Mouse (Mus musculus) limb, embryonic 12.5 days (tissue): ENCODE measurements around the gene Krt35. TPM values are rescaled to one million over a fixed set of nuclear protein-coding genes. Genes with fewer than 3 reads are reported as not detected.

Experiments used
- ATAC-seq: fragments of 200-750 bp; cut with Nextera tagmentation; 2 replicates; pipeline ENCODE4 v1.8.0; 2017; ENCODE audit warnings: low read depth, moderate TSS enrichment; ENCODE audit not compliant: insufficient number of reproducible peaks, insufficient read depth, low FRiP score, low TSS enrichment
- H3K27ac ChIP-seq: fragments of 300-500 bp; sonication (generic); 2 replicates; pipeline ENCODE4 v1.5.1; 2016; ENCODE audit warnings: mild to moderate bottlenecking, moderate library complexity
- H3K27me3 ChIP-seq: fragments of 300-500 bp; sonication (generic); 2 replicates; pipeline ENCODE4 v1.6.1; 2016; ENCODE audit warnings: mild to moderate bottlenecking, moderate library complexity
- H3K36me3 ChIP-seq: fragments of 300-500 bp; sonication (generic); 2 replicates; pipeline ENCODE4 v1.6.1; 2016; ENCODE audit warnings: mild to moderate bottlenecking, moderate library complexity
- H3K4me1 ChIP-seq: fragments of 300-500 bp; sonication (generic); replicated peaks from 2 replicates; pipeline ENCODE4 v1.6.1; 2016
- H3K4me2 ChIP-seq: fragments of 300-500 bp; sonication (generic); 2 replicates; pipeline ENCODE4 v1.6.1; 2016; ENCODE audit warnings: mild to moderate bottlenecking, moderate library complexity
- H3K4me3 ChIP-seq: fragments of 300-500 bp; sonication (generic); replicated peaks from 2 replicates; pipeline ENCODE4 v1.5.1; 2016; ENCODE audit warnings: mild to moderate bottlenecking
- H3K9ac ChIP-seq: fragments of 300-500 bp; sonication (generic); replicated peaks from 2 replicates; pipeline ENCODE4 v1.6.1; 2016; ENCODE audit warnings: mild to moderate bottlenecking, moderate library complexity
- H3K9me3 ChIP-seq: fragments of 300-500 bp; sonication (generic); 2 replicates; pipeline ENCODE4 v1.6.1; 2016; ENCODE audit warnings: mild to moderate bottlenecking, moderate library complexity
- WGBS: fragments of 180-500 bp; shearing (Covaris S2); methylation state at CpG from one replicate; pipeline ENCODE4 v1.1.7; 2016; 5-methylcytosine and 5-hydroxymethylcytosine counted together
- polyA plus RNA-seq: library from polyadenylated mRNA; unstranded; fragments of >200 nt; fragmentation: Nextera tagmentation; extraction: Ambion mirVana; gene quantifications from 2 replicates; pipeline ENCODE4 v1.2.1, GENCODE M21; 2016

Krt35 gene
- polyA plus RNA-seq, result 0.28 and 0.70 TPM in 2 replicates

DNA sequence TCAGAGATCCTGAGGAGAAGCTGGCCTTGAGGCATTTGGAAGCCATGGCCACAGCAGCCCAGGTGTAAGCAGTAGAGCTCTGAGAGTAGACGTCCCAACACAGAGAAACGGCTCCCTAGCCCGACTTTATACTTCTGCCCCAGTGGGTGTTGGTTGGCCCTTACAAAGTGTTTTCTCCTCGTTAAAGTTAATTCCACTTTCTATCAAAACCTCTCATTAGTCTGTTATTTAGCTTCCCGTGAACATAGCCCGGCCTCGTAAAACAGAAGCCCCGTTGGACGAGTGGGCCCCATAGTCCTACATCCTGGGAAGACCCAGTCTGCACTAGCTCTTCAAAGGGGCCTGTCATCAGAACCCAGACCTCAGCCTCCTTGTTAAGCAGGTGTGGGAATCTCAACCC, at the start of gene Krt35:
Gene Krt35 (minus strand): TSS at position 101 of the 400 bp plus-strand sequence.
- WGBS, result 23% methylated on average over 9 of the region's 9 CpGs
- Histone ChIP-seq H3K36me3 (no peaks in the 10 kb centered on the region), H3K4me3 (no peak within 1 kb of the TSS), H3K9ac (no peak within 1 kb of the TSS), H3K4me1 (peaks cover 16% of the 10 kb centered on the region), H3K27me3 (peaks cover 5% of the 10 kb centered on the region; the same call in 1 of the 2 replicates), H3K27ac (no peak within 1 kb of the TSS), H3K4me2 (0 out of 2 replicates have a peak within 1 kb of the TSS, but pooled peaks have one; percentile 6), H3K9me3 (no peaks in the 10 kb centered on the region)
- ATAC-seq, result no peak

DNA sequence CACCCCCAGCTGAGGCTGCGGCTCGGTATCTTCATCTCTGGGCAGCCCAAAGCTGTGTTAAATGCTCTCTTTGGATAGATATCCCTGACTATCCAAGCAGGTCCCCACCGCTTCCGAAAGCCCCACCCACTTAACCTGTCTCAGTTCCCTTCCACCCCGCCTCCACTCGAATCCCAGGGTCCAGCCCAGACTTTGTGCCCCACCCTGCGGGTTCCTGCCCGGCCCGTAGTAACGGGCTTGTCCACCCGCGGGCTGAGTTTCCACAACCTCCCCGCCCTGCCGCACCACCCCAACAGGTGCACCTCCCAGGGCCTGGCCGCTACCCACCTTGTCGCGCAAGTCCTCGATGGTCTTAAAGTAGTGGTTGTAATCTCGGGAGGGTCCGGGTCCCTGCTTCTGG, 49.1 kb upstream of the Krt35 start:
- ATAC-seq, result peak; percentile 33; the same call in 1 of the 2 replicates
- Histone ChIP-seq H3K4me1 (peaks cover 23% of the 10 kb centered on the region), H3K9me3 (no peaks in the 10 kb centered on the region), H3K36me3 (no peaks in the 10 kb centered on the region), H3K4me3 (peak overlapping the region; percentile 28), H3K27me3 (peaks cover 38% of the 10 kb centered on the region), H3K4me2 (peak overlapping the region; percentile 60), H3K9ac (no peak overlapping the region), H3K27ac (no peak overlapping the region)
- 1% methylated on average over 20 of the region's 20 CpGs for WGBS

DNA sequence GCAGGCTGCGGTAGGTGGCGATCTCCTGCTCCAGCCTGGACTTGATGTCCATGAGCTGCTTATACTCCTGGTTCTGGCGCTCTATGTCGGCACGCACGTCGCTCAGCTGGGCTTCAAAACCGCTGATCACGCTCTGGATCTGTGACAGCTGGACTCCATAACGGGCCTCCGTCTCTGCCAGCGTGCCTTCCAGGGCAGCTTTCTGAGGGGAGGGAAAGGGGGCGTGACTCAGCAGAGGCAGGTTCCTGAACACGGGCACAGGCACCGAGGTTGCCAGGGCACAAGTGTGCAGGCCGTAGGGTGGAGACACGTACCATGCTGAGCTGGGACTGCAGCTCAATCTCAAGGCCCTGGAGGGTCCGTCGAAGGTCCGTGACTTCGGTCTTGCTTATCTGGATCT, 44.9 kb upstream of the Krt35 start:
- WGBS, result 78% methylated on average over 21 of the region's 21 CpGs
- Histone ChIP-seq H3K36me3 (no peaks in the 10 kb centered on the region), H3K4me3 (no peak overlapping the region), H3K27ac (no peak overlapping the region), H3K9me3 (no peaks in the 10 kb centered on the region), H3K4me2 (no peak overlapping the region), H3K4me1 (peaks cover 37% of the 10 kb centered on the region), H3K9ac (no peak overlapping the region), H3K27me3 (peaks cover 24% of the 10 kb centered on the region)
- ATAC-seq, result no peak

DNA sequence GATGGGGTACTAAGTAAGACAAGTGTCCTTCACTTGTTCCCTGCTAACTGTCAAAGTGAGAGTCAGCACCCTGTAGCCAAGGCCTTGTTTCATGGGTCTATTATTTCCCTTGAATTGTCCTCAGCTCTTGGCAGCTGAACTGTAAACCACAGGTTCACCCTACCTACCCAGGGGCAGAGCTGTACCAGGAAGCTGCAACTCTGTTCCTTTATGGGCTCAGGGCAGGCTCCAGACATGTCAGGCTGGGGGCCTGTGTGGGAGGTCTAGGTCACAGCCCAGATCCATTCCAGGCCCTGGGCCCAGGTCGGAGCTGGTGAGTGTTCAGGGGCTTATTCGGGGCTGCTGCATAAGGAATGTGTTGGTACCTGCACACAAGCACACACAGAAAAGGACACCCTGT, 43.4 kb upstream of the Krt35 start:
- Histone ChIP-seq H3K27me3 (peaks cover 8% of the 10 kb centered on the region), H3K4me2 (no peak overlapping the region), H3K4me1 (peaks cover 30% of the 10 kb centered on the region), H3K9ac (no peak overlapping the region), H3K27ac (no peak overlapping the region), H3K36me3 (no peaks in the 10 kb centered on the region), H3K4me3 (no peak overlapping the region), H3K9me3 (no peaks in the 10 kb centered on the region)
- WGBS, result 54% methylated on average over 2 of the region's 2 CpGs
- ATAC-seq, result peak; percentile 47; the same call in 1 of the 2 replicates

DNA sequence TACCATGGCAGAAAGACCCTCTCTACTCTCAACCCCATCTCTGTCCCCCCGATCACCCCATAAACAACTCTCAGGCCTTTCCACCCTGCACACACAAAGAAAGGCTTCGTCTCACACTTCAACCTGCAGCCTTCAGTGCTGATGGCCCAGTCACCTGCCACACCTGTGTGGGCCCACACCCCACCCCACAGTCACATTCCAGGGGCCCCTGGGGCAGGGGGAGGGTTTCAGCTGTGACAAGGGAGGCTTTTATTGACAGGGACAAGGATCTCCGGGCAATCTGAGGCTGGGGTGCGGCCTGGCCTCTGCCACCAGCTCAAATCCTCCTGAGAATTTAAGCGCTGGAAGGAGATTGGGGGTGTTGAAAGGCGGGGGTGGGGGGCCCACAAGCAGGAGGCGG, 42.8 kb upstream of the Krt35 start:
- ATAC-seq, result no peak
- 50% methylated on average over 7 of the region's 7 CpGs for WGBS

DNA sequence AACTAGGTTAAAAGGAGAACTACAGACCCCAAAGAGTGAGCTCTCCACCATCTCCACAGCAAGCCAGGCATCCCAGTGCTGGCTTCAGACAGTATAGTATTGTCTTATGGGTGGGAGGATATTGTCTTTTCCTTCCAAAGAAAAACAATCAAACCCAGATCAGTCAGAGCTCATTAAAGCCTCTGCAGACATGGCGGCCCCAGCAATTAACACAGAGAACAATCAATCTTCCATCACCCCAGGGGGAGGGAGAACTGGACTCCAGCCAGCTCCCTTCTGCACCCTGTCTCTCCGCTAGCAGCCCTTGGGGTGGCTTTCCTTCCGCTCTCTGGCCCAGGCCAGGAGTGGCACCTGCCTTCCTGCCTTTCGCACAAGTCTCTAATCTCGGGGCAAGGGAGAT, 41.7 kb upstream of the Krt35 start:
- no peak overlapping the region for H3K27ac ChIP-seq
- H3K4me3 ChIP-seq, result no peak overlapping the region
- H3K9ac ChIP-seq, result no peak overlapping the region
- no peak for ATAC-seq
- H3K4me2 ChIP-seq, result no peak overlapping the region
- no peaks in the 10 kb centered on the region for H3K27me3 ChIP-seq
- no peaks in the 10 kb centered on the region for H3K9me3 ChIP-seq
- peaks cover 30% of the 10 kb centered on the region for H3K4me1 ChIP-seq
- no peaks in the 10 kb centered on the region for H3K36me3 ChIP-seq
- WGBS, result 23% methylated on average over 5 of the region's 5 CpGs

More for the DNA sequence above, 42.8 kb upstream of the Krt35 start:
- Histone ChIP-seq H3K9ac (no peak overlapping the region), H3K4me1 (peaks cover 30% of the 10 kb centered on the region), H3K27ac (no peak overlapping the region), H3K27me3 (peaks cover 2% of the 10 kb centered on the region; the same call in 1 of the 2 replicates), H3K9me3 (no peaks in the 10 kb centered on the region), H3K36me3 (no peaks in the 10 kb centered on the region), H3K4me3 (no peak overlapping the region), H3K4me2 (no peak overlapping the region)

DNA sequence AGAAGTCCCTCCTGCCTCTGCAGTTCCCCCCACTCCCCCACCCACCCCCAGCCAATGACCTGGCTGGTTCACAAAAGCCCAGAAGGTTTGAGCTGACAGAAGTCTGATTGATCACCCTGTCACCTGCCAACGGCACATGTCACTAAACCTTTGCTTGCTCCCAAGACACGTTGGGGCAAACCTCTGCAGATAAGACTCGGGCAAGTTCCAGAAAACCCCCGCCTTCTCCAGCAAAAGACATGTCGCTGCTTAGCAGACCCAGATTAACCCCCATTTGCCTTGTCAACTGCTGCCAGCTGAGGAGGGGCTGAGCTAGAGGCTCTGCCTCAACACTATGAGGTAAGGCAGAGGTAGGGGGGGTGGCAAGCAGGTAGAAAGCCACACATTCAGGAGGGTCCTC, 40.5 kb upstream of the Krt35 start:
- Histone ChIP-seq H3K36me3 (no peaks in the 10 kb centered on the region), H3K9ac (no peak overlapping the region), H3K4me1 (peaks cover 30% of the 10 kb centered on the region), H3K4me2 (no peak overlapping the region), H3K4me3 (no peak overlapping the region), H3K27ac (no peak overlapping the region), H3K27me3 (0 out of 2 replicates have a peak, but pooled peaks cover 3% of the 10 kb centered on the region), H3K9me3 (no peaks in the 10 kb centered on the region)
- WGBS, result 20% methylated on average over 5 of the region's 5 CpGs
- ATAC-seq, result no peak

DNA sequence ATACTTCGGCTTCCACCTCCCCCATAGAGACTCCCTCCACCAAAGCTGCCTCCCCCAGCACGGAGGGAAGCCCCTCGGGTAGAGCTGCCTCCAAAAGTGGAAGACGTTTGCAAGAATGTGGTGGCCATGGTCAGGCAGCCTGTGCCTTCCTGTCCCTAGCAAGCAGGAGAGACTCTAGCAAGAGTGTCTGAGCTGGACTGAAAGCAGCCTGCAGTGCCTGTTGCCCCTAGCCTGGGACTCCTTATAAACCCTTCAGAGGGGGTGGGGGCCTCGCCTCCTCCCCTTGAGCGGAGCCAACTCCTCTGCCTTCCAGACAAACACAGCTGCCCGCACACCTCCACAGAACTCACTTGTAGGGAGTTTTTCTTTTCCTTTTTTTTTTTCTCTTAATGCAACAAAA, 39.7 kb upstream of the Krt35 start, which contains the start of gene Krt15:
Gene Krt15 (minus strand): TSS at position 198 of the 400 bp plus-strand sequence.
- Histone ChIP-seq H3K4me2 (no peak within 1 kb of the TSS), H3K27me3 (0 out of 2 replicates have a peak, but pooled peaks cover 3% of the 10 kb centered on the region), H3K27ac (no peak within 1 kb of the TSS), H3K9me3 (no peaks in the 10 kb centered on the region), H3K36me3 (no peaks in the 10 kb centered on the region), H3K9ac (no peak within 1 kb of the TSS), H3K4me1 (peaks cover 27% of the 10 kb centered on the region), H3K4me3 (no peak within 1 kb of the TSS)
- WGBS, result 62% methylated on average over 7 of the region's 7 CpGs
- ATAC-seq, result no peak

DNA sequence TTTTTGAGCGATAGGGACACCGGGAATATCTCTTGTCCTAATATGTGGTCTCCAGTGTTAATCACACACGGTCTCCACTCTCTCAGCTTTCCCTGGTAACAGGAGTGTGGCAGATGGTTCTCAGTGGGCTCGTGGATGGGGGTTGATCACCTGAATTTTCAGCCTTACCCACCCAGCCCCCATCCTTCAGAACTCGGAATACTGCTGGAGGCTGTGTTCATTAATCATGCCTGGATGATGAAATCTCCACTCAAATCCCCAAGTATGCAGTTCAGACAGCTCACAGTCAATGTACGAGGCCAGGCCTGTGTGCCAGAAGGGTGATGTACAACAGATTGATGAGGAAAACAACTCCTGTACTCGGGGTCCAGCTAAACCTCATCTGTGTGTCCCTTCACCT, 28.9 kb upstream of the Krt35 start:
- H3K27me3 ChIP-seq, result no peaks in the 10 kb centered on the region
- ATAC-seq, result no peak
- WGBS, result 66% methylated on average over 7 of the region's 7 CpGs

DNA sequence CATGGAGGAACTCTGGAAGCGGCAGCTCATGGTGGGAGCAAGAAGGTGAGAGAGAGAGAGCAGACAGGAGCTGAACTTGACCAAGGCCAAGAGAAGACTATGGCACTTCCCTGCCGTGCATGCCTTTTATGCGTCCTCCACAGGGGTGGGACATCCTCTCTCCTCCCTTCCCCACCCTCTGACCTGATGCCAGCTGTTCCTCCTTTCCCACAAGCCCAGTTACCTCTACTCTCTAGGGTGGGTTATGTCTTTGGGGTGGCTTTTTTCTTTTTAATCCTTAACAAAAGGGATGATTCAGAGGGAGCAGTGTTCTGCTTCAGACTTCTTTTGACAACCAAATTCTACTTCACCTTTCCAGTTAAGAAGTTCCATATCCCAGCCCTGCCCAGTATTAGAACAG, 25.4 kb upstream of the Krt35 start, which contains the start of gene Krt13:
Gene Krt13 (minus strand): TSS at position 101 of the 400 bp plus-strand sequence.
- 85% methylated on average over 3 of the region's 3 CpGs for WGBS

More for the DNA sequence above, 28.9 kb upstream of the Krt35 start:
- no peak overlapping the region for H3K4me3 ChIP-seq
- H3K36me3 ChIP-seq, result no peaks in the 10 kb centered on the region
- no peaks in the 10 kb centered on the region for H3K9me3 ChIP-seq
- H3K4me2 ChIP-seq, result no peak overlapping the region
- H3K9ac ChIP-seq, result no peak overlapping the region
- no peak overlapping the region for H3K27ac ChIP-seq
- H3K4me1 ChIP-seq, result no peaks in the 10 kb centered on the region

DNA sequence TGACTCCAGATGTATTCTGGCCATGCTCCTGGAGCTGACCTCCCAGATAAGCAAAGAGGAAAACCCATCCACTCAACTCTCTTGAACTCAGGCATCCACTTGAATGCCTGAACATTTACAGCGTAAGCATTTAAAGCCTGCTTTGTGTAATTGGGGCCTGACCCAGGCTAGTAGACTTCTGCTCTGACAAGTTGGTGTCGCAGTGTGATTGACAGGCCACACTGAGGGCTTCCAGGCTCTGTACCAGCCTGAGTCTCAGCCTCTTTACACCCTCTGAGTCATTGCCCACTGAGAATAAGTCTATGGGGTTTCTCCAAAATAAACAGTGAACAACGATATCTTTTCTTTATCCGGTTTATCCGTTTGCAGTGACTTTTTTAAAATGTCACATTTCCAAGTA, 24.3 kb upstream of the Krt35 start:
- Histone ChIP-seq H3K36me3 (no peaks in the 10 kb centered on the region), H3K9me3 (no peaks in the 10 kb centered on the region), H3K4me1 (no peaks in the 10 kb centered on the region), H3K4me2 (no peak overlapping the region), H3K27me3 (no peaks in the 10 kb centered on the region), H3K4me3 (no peak overlapping the region), H3K9ac (no peak overlapping the region), H3K27ac (no peak overlapping the region)
- 88% methylated on average over 5 of the region's 5 CpGs for WGBS
- no peak for ATAC-seq

More for the DNA sequence above, 25.4 kb upstream of the Krt35 start, which contains the start of gene Krt13:
- no peak within 1 kb of the TSS for H3K4me2 ChIP-seq
- ATAC-seq, result no peak
- H3K4me3 ChIP-seq, result no peak within 1 kb of the TSS
- no peak within 1 kb of the TSS for H3K27ac ChIP-seq
- H3K9ac ChIP-seq, result no peak within 1 kb of the TSS
- H3K9me3 ChIP-seq, result no peaks in the 10 kb centered on the region
- H3K36me3 ChIP-seq, result no peaks in the 10 kb centered on the region
- no peaks in the 10 kb centered on the region for H3K4me1 ChIP-seq
- no peaks in the 10 kb centered on the region for H3K27me3 ChIP-seq

DNA sequence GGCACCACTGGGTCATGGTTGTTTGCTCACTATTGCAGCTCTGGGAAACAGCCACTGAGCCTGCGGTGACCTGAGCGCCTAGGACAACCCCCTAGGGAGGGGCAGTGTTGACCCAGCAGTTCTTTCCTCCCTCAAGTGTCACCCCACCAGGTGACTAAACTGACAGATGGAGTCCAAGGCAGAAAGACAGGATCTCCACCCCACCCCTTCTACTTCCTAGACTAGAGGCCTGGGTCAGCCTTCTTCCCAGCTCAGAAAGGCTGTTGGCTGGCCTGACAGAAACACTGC, 17.6 kb upstream of the Krt35 start:
- no peak for ATAC-seq
- Histone ChIP-seq H3K4me2 (no peak overlapping the region), H3K9me3 (no peaks in the 10 kb centered on the region), H3K36me3 (no peaks in the 10 kb centered on the region), H3K4me1 (peaks cover 8% of the 10 kb centered on the region; the same call in 1 of the 2 replicates), H3K27me3 (no peaks in the 10 kb centered on the region), H3K27ac (no peak overlapping the region), H3K9ac (no peak overlapping the region), H3K4me3 (no peak overlapping the region)
- 61% methylated on average over 2 of the region's 2 CpGs for WGBS
